Mouse (Mus musculus): ENCODE data around the gene Add3. TPM values are rescaled to one million over a fixed set of nuclear protein-coding genes. Genes with fewer than 3 reads are reported as not detected.

Add3 gene
- polyA plus RNA-seq (2014; fragmentation: Nextera tagmentation; extraction: Ambion mirVana) = 129 and 134 TPM in 2 replicates

DNA sequence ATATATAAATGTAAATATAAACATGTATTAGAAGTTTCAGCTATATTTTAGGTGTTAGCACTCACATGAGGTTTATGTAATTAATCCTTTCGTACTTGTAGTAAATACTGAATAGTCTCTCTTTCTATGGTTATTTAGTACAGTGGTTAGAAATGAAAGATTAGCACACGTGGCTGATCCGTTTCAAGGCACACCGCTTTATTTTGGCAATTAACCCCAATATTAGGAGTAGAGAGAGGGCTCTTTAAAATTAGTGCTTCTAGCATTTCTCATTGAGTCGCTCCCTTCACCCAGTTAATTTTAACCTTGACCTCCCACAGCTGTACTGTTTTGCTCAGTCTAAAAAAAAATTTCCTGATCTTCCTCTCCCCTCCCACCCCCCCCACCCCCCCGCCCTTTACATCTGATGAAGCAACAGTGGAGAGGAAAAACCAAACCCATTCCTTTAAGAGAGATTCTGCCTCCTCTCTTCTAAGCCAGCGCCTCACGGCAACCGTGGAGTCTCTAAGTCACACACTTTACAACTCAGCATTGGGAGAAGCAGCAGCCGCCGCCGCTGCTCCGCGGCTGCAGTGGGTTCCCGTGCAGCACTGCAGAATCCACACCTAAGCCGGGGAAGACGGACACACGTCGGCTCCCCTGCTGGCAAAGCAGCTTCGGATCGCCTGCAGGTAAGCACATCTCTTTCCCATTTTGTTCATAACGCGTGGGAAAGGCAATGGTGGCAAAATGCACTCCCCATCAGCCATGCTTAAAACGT, at the start of gene Add3:
Gene Add3, plus strand, starts transcription at position 400 of the 760 bp plus-strand sequence.
- Histone ChIP-seq H3K36me3 (ENCODE audit: control insufficient read depth, insufficient read depth, low read length) (no peaks in the 10 kb centered on the region), H3K4me2 (ENCODE audit: low read length) (peak within 1 kb of the TSS; percentile 87), H3K4me1 (ENCODE audit: control insufficient read depth in 2 of 2, insufficient read depth in 2 of 2, low read length in 2 of 2) (peaks cover 0 to 8% of the 10 kb centered on the region in 2 experiments; a peak in 2 of 4 replicates), H3K27ac (replicated peaks in 1 of 2; ENCODE audit: control insufficient read depth in 1 of 2, insufficient read depth in 1 of 2, low read depth in 2 of 2, low read length in 2 of 2) (peak within 1 kb of the TSS; percentile 91 to 97), H3K27me3 (ENCODE audit: control insufficient read depth, insufficient read depth, low read length) (no peaks in the 10 kb centered on the region), H3K9me3 (ENCODE audit: control insufficient read depth, low read length) (no peaks in the 10 kb centered on the region), H3K9ac (ENCODE audit: low read length) (peak within 1 kb of the TSS; percentile 88), H3K4me3 (ENCODE audit: control insufficient read depth in 1 of 2, insufficient read depth in 1 of 2, low read depth in 1 of 2, low read length in 2 of 2) (peak within 1 kb of the TSS; percentile 60 to 74)
- 5% methylated on average over 24 of the region's 24 CpGs for WGBS
- no peak for ATAC-seq (ENCODE audit: insufficient number of reproducible peaks, insufficient read depth, low FRiP score, low read depth)

DNA sequence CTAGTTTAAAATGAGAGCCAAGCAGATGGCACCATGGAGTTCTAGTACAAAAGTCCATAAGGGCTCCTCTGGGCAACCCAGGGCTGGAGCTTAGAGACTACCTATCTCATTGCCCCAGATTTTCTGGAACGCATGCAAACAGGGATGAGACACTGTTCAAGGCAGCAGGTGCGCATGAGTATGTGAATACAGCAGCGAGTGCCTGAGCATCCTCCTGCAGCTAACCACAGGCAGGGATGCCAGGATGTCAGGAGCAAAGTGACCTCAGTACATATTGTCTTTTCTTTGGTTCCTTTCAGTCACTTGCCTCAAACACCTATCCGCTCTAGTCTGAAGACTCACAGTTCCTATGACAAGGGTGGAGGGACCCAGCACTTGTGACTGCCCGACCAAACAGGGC, 49.6 kb upstream of the Add3 start:
- H3K4me3 ChIP-seq (ENCODE audit: control insufficient read depth in 1 of 2, insufficient read depth in 1 of 2, low read depth in 1 of 2, low read length in 2 of 2) = no peak overlapping the region
- no peak overlapping the region for H3K9ac ChIP-seq (ENCODE audit: low read length)
- 83% methylated on average over 5 of the region's 5 CpGs for WGBS
- no peak for ATAC-seq (ENCODE audit: insufficient number of reproducible peaks, insufficient read depth, low FRiP score, low read depth)
- H3K27ac ChIP-seq (replicated peaks in 1 of 2; ENCODE audit: control insufficient read depth in 1 of 2, insufficient read depth in 1 of 2, low read depth in 2 of 2, low read length in 2 of 2) = no peak overlapping the region
- H3K27me3 ChIP-seq (ENCODE audit: control insufficient read depth, insufficient read depth, low read length) = no peaks in the 10 kb centered on the region
- H3K36me3 ChIP-seq (ENCODE audit: control insufficient read depth, insufficient read depth, low read length) = no peaks in the 10 kb centered on the region
- H3K9me3 ChIP-seq (ENCODE audit: control insufficient read depth, low read length) = no peaks in the 10 kb centered on the region
- H3K4me1 ChIP-seq (ENCODE audit: control insufficient read depth in 2 of 2, insufficient read depth in 2 of 2, low read length in 2 of 2) = peaks cover 8 to 17% of the 10 kb centered on the region in 2 experiments
- no peak overlapping the region for H3K4me2 ChIP-seq (ENCODE audit: low read length)

DNA sequence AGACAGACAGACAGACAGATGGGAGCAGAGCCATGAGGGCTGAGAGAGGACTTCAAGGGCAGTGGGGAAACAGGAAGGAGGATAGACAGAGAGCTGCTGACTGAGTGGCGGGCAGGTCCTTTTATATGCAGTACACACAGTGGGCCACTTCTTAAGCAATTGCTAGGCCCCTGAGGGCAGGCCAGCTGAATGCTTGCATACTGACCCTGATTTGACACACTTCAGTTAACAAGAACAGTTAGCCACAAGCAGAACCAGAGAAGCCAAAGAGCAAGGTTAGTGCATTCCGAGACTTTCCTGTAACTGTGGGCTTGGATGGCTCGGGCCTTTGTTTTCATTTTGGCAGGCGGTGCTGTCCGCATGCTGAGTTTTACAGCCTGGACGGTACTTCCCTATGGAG, 48.0 kb upstream of the Add3 start:
- Histone ChIP-seq H3K4me3 (ENCODE audit: control insufficient read depth in 1 of 2, insufficient read depth in 1 of 2, low read depth in 1 of 2, low read length in 2 of 2) (no peak overlapping the region), H3K4me1 (ENCODE audit: control insufficient read depth in 2 of 2, insufficient read depth in 2 of 2, low read length in 2 of 2) (peaks cover 4 to 10% of the 10 kb centered on the region in 2 experiments), H3K4me2 (ENCODE audit: low read length) (no peak overlapping the region), H3K9me3 (ENCODE audit: control insufficient read depth, low read length) (no peaks in the 10 kb centered on the region), H3K27me3 (ENCODE audit: control insufficient read depth, insufficient read depth, low read length) (no peaks in the 10 kb centered on the region), H3K9ac (ENCODE audit: low read length) (no peak overlapping the region), H3K27ac (replicated peaks in 1 of 2; ENCODE audit: control insufficient read depth in 1 of 2, insufficient read depth in 1 of 2, low read depth in 2 of 2, low read length in 2 of 2) (no peak overlapping the region), H3K36me3 (ENCODE audit: control insufficient read depth, insufficient read depth, low read length) (no peaks in the 10 kb centered on the region)
- ATAC-seq (ENCODE audit: insufficient number of reproducible peaks, insufficient read depth, low FRiP score, low read depth) = no peak
- WGBS = 84% methylated on average over 6 of the region's 6 CpGs

DNA sequence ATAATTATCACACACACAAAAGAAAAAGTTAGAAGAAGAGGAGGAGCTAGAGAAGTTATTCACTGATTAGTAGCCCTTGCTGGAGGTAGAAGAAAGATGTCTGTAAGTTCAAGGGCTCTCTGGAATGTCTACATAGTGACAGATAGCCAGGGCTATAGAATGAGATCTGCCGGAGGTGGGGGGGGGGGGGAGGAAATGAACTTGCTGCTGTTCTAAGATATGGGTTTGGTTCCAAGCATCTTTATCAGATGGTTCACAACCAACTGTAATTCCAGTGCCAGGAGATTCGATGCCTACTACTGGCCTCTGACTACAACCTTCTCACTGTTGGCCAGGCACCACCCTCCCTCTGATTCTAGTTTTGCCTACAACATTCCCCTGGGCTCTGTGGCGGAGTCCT, 46.9 kb upstream of the Add3 start:
- Histone ChIP-seq H3K4me3 (ENCODE audit: control insufficient read depth in 1 of 2, insufficient read depth in 1 of 2, low read depth in 1 of 2, low read length in 2 of 2) (no peak overlapping the region), H3K27ac (replicated peaks in 1 of 2; ENCODE audit: control insufficient read depth in 1 of 2, insufficient read depth in 1 of 2, low read depth in 2 of 2, low read length in 2 of 2) (no peak overlapping the region), H3K4me2 (ENCODE audit: low read length) (no peak overlapping the region), H3K9me3 (ENCODE audit: control insufficient read depth, low read length) (no peaks in the 10 kb centered on the region), H3K4me1 (ENCODE audit: control insufficient read depth in 2 of 2, insufficient read depth in 2 of 2, low read length in 2 of 2) (peaks cover 2 to 6% of the 10 kb centered on the region in 2 experiments), H3K36me3 (ENCODE audit: control insufficient read depth, insufficient read depth, low read length) (no peaks in the 10 kb centered on the region), H3K27me3 (ENCODE audit: control insufficient read depth, insufficient read depth, low read length) (no peaks in the 10 kb centered on the region), H3K9ac (ENCODE audit: low read length) (no peak overlapping the region)
- no peak for ATAC-seq (ENCODE audit: insufficient number of reproducible peaks, insufficient read depth, low FRiP score, low read depth)
- 29% methylated on average over 3 of the region's 3 CpGs for WGBS

DNA sequence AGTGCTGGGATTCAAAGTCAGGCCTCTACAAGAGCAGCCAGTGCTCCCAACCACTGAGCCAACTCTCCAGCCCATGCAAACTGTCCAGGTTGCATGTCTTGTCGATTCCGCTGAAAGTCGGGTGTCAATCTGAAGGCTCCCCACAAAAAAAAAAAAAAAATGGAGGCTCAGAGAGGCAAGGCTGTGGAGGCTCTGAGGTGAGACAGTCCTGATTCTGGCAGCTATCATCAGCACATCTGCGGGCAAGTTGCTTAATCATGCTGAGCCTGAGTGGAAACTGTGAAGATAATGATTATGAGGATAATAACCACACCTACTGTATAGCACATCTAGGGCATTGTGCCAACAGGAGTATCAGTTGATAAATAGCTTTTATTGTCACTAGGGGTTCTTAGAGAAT, 45.6 kb upstream of the Add3 start:
- Histone ChIP-seq H3K27me3 (ENCODE audit: control insufficient read depth, insufficient read depth, low read length) (no peaks in the 10 kb centered on the region), H3K4me3 (ENCODE audit: control insufficient read depth in 1 of 2, insufficient read depth in 1 of 2, low read depth in 1 of 2, low read length in 2 of 2) (no peak overlapping the region), H3K4me2 (ENCODE audit: low read length) (no peak overlapping the region), H3K9ac (ENCODE audit: low read length) (no peak overlapping the region), H3K4me1 (ENCODE audit: control insufficient read depth in 2 of 2, insufficient read depth in 2 of 2, low read length in 2 of 2) (peaks cover 2 to 6% of the 10 kb centered on the region in 2 experiments), H3K9me3 (ENCODE audit: control insufficient read depth, low read length) (no peaks in the 10 kb centered on the region), H3K36me3 (ENCODE audit: control insufficient read depth, insufficient read depth, low read length) (no peaks in the 10 kb centered on the region), H3K27ac (replicated peaks in 1 of 2; ENCODE audit: control insufficient read depth in 1 of 2, insufficient read depth in 1 of 2, low read depth in 2 of 2, low read length in 2 of 2) (no peak overlapping the region)
- ATAC-seq (ENCODE audit: insufficient number of reproducible peaks, insufficient read depth, low FRiP score, low read depth) = no peak
- WGBS = 84% methylated on average over 4 of the region's 4 CpGs

DNA sequence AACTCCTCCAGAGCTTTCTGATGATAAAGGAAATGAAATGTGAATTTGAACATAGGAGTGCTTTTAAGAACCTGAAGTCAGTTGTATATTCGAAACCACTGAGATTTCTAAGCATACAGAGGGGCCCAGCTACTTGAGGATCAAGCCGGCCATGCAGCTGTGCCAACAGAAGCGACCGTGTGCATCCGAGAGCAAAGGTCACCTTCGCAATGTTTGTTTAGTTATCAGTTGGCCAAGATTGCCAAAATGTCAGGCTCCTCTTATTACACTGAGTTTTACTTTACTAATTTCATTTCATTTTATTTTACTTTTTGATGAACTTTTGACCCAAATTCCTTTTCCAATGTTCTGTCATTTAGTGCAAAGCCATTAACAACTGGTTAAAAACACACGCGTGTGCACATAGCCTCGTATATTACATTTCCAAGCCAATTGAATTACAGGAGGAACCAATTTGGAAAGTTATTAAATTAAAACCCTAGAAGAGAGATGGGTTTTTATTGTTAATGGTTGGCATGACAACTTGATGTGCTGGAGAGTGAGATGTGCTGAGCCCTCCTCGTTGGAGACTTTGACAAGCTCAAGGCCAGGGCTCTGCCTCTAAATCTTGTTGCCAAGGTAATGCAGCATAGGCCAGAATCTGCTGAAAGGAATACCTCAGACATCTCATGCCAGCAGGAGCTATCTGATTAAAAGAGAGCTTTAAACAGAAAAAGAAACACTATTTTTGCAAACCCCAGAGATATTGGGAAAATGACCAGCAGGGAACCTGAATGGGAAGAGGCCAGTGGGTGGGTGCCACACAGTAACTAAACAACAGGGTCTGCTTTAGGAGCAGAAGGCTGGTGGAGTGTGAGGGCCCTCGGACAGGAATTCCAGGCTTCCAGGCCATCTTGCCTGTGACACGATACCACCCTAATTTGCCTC, 38.6 kb upstream of the Add3 start:
- H3K27ac ChIP-seq (replicated peaks in 1 of 2; ENCODE audit: control insufficient read depth in 1 of 2, insufficient read depth in 1 of 2, low read depth in 2 of 2, low read length in 2 of 2) = no peak overlapping the region
- WGBS = 71% methylated on average over 12 of the region's 12 CpGs
- H3K4me3 ChIP-seq (ENCODE audit: control insufficient read depth in 1 of 2, insufficient read depth in 1 of 2, low read depth in 1 of 2, low read length in 2 of 2) = no peak overlapping the region
- H3K4me2 ChIP-seq (ENCODE audit: low read length) = no peak overlapping the region
- ATAC-seq (ENCODE audit: insufficient number of reproducible peaks, insufficient read depth, low FRiP score, low read depth) = no peak
- H3K27me3 ChIP-seq (ENCODE audit: control insufficient read depth, insufficient read depth, low read length) = no peaks in the 10 kb centered on the region
- peaks cover 5 to 25% of the 10 kb centered on the region in 2 experiments for H3K4me1 ChIP-seq (ENCODE audit: control insufficient read depth in 2 of 2, insufficient read depth in 2 of 2, low read length in 2 of 2)
- H3K36me3 ChIP-seq (ENCODE audit: control insufficient read depth, insufficient read depth, low read length) = no peaks in the 10 kb centered on the region
- no peaks in the 10 kb centered on the region for H3K9me3 ChIP-seq (ENCODE audit: control insufficient read depth, low read length)
- no peak overlapping the region for H3K9ac ChIP-seq (ENCODE audit: low read length)

DNA sequence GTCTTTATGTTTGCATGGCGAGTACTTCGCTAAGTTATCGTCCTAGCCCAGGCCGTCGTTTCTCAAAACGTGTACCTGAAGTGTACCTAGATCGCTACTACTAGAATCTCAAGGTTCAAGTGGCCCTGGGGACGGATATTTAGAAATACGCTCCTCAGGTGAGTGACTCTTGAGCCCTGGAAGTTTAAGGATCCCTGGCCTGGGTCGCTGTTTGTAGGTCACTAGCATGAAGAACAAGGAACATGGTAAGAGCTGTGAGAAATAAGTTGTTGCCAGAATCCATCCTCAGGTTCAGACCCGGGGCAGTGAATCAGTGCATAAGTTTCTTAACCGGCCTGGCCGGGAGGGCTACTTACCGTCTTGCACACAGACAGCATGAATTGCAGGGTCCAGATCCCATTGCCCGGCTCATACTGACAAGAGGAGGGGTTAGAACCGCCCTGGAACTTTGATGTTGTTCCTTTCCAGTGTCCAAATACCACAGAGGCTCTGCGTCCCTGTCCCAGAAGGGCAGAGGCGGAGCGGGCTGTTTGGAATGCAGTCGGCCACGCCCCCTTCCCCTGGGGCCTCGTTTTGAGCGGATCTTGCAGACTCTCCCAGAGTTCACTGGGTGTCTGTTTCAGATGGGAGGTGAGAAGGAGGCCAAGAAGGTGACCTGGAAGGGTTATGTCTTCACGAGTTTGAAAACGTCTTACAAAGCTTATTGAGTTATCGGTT, 34.7 kb upstream of the Add3 start:
- 43% methylated on average over 26 of the region's 26 CpGs for WGBS
- Histone ChIP-seq H3K4me1 (ENCODE audit: control insufficient read depth in 2 of 2, insufficient read depth in 2 of 2, low read length in 2 of 2) (peaks cover 5 to 25% of the 10 kb centered on the region in 2 experiments), H3K27me3 (ENCODE audit: control insufficient read depth, insufficient read depth, low read length) (no peaks in the 10 kb centered on the region), H3K9ac (ENCODE audit: low read length) (peak overlapping the region; percentile 18), H3K4me2 (ENCODE audit: low read length) (peak overlapping the region; percentile 51), H3K4me3 (ENCODE audit: control insufficient read depth in 1 of 2, insufficient read depth in 1 of 2, low read depth in 1 of 2, low read length in 2 of 2) (peak overlapping the region in 1 of 2 experiments; percentile 21; a peak in 1 of 4 replicates), H3K36me3 (ENCODE audit: control insufficient read depth, insufficient read depth, low read length) (no peaks in the 10 kb centered on the region), H3K9me3 (ENCODE audit: control insufficient read depth, low read length) (no peaks in the 10 kb centered on the region), H3K27ac (replicated peaks in 1 of 2; ENCODE audit: control insufficient read depth in 1 of 2, insufficient read depth in 1 of 2, low read depth in 2 of 2, low read length in 2 of 2) (peak overlapping the region; percentile 15 to 34; a peak in 3 of 4 replicates)
- ATAC-seq (ENCODE audit: insufficient number of reproducible peaks, insufficient read depth, low FRiP score, low read depth) = 0 out of 2 replicates have a peak, but pooled peaks have one; percentile 66

Data from heart, embryonic 14.5 days (tissue).